ENCODE assay signal across 26 mouse cellular contexts in genomic region chr8:116666781-116667325, GRCm38 (mm10).
DNase-seq lines count a peak whose midpoint lies in the region; ATAC-seq and TF ChIP-seq lines count a peak whose summit lies in the region.
"Had no signal": no experiment of that assay in that cellular context is flagged by ENCODE, and none has a peak within 500 bp of the region (broad histone marks: within the 10 kb centered on the region; RNA-seq: fewer than 3 reads in every experiment).

No protein-coding gene starts in this region.

- no peak overlapping the region for H3K4me3 ChIP-seq in liver, adult 2 months (ENCODE audit: insufficient read depth, low read depth, low read length)
- H3K4me3 ChIP-seq in liver, embryonic 12.5 days: no peak overlapping the region
- no peak overlapping the region for H3K4me3 ChIP-seq in limb, embryonic 10.5 days
- H3K4me3 ChIP-seq: forebrain, embryonic 15.5 days; heart, embryonic 10.5 days; hindbrain, embryonic 10.5 days; hindbrain, embryonic 13.5 days had no signal

- H3K4me1 ChIP-seq in liver, adult 2 months (ENCODE audit: control insufficient read depth, insufficient read depth, low read length): peaks cover 2% of the 10 kb centered on the region; the same call in 1 of the 2 replicates
- H3K4me1 ChIP-seq in liver, embryonic 12.5 days: no peaks in the 10 kb centered on the region
- H3K4me1 ChIP-seq in limb, embryonic 10.5 days: no peaks in the 10 kb centered on the region
- H3K4me1 ChIP-seq: forebrain, embryonic 15.5 days; heart, embryonic 10.5 days; hindbrain, embryonic 10.5 days; hindbrain, embryonic 13.5 days had no signal

- no peaks in the 10 kb centered on the region; the same call in 1 of the 2 replicates for H3K79me2 ChIP-seq in liver, adult 2 months (ENCODE audit: control insufficient read depth, insufficient read depth, low read length)

- H3K4me2 ChIP-seq in liver, embryonic 12.5 days: no peak overlapping the region
- H3K4me2 ChIP-seq: forebrain, embryonic 15.5 days; hindbrain, embryonic 13.5 days had no signal

- H3K9ac ChIP-seq in liver, adult 2 months (ENCODE audit: low read depth, low read length): no peak overlapping the region
- no peak overlapping the region for H3K9ac ChIP-seq in liver, embryonic 12.5 days
- H3K9ac ChIP-seq: forebrain, embryonic 15.5 days; hindbrain, embryonic 13.5 days had no signal

- no peaks in the 10 kb centered on the region for H3K36me3 ChIP-seq in liver, adult 2 months (ENCODE audit: control insufficient read depth, insufficient read depth, low read length)
- no peaks in the 10 kb centered on the region for H3K36me3 ChIP-seq in liver, embryonic 12.5 days
- no peaks in the 10 kb centered on the region for H3K36me3 ChIP-seq in limb, embryonic 10.5 days
- H3K36me3 ChIP-seq: forebrain, embryonic 15.5 days; G1E; heart, embryonic 10.5 days; hindbrain, embryonic 10.5 days; hindbrain, embryonic 13.5 days had no signal

- H3K27me3 ChIP-seq in liver, adult 2 months (ENCODE audit: control insufficient read depth, insufficient read depth, low read length): no peaks in the 10 kb centered on the region
- H3K27me3 ChIP-seq in liver, embryonic 12.5 days (replicated peaks): no peaks in the 10 kb centered on the region
- H3K27me3 ChIP-seq in limb, embryonic 10.5 days (ENCODE audit: low read depth, poor library complexity, severe bottlenecking): no peaks in the 10 kb centered on the region
- H3K27me3 ChIP-seq: CH12.LX; forebrain, embryonic 15.5 days; hindbrain, embryonic 13.5 days; Patski had no signal

- TF ChIP-seq CTCF in liver, adult 2 months (IDR thresholded peaks at IDR 0.05; ENCODE audit: low read depth, low read length): no peak

- no peak overlapping the region for H3K27ac ChIP-seq in liver, adult 2 months (replicated peaks; ENCODE audit: insufficient read depth, low read depth, low read length)
- no peak overlapping the region for H3K27ac ChIP-seq in liver, embryonic 12.5 days
- no peak overlapping the region for H3K27ac ChIP-seq in limb, embryonic 10.5 days
- H3K27ac ChIP-seq: forebrain, embryonic 15.5 days; heart, embryonic 10.5 days; hindbrain, embryonic 10.5 days; hindbrain, embryonic 13.5 days had no signal

- no peak for ATAC-seq in liver, embryonic 12.5 days
- ATAC-seq: forebrain, embryonic 15.5 days; hindbrain, embryonic 16.5 days; intestine, postnatal 0 days; Patski had no signal

- no peak for TF ChIP-seq POLR2A in liver, adult 2 months (IDR thresholded peaks at IDR 0.05; ENCODE audit: extremely low read depth, insufficient read depth, low read length)

- 46% methylated on average over 11 of the region's 11 CpGs for WGBS in liver, adult 2 months
- WGBS in liver, embryonic 12.5 days (ENCODE audit: insufficient replicate concordance): 75% methylated on average over 11 of the region's 11 CpGs
- WGBS in limb, embryonic 10.5 days: 91% methylated on average over 11 of the region's 11 CpGs

- peak; percentile 17 to 20 for DNase-seq in cerebellum, postnatal 14 days
- no peak for DNase-seq in cerebellum, postnatal 36 days
- DNase-seq in heart, adult 11 months: peak; percentile 51
- DNase-seq in heart, adult 8-10 months (ENCODE audit: low spot score): no peak
- DNase-seq in liver, adult 2 months (ENCODE audit: extremely low read depth, low read depth, low spot score): peak; percentile 91
- DNase-seq in limb, embryonic 10.5 days (ENCODE audit: low spot score): peak; percentile 11
- no peak for DNase-seq in kidney, postnatal 10 days
- DNase-seq: adrenal gland, postnatal 10 days; B cell, adult 2 months; cerebellum, adult 11-12 months; cerebellum, adult 9-10 months; gastrocnemius, postnatal 10 days; gastrocnemius, postnatal 36 days; heart, adult 18-20 months; heart, postnatal 36 days; kidney, adult 2 months had no signal

- H3K9me3 ChIP-seq in liver, embryonic 12.5 days (replicated peaks): peaks cover 7% of the 10 kb centered on the region; the same call in 1 of the 2 replicates
- H3K9me3 ChIP-seq in limb, embryonic 10.5 days (replicated peaks): no peaks in the 10 kb centered on the region
- H3K9me3 ChIP-seq: forebrain, embryonic 15.5 days; heart, embryonic 10.5 days had no signal

Comparison
In these comparisons a context has a peak if more than half of its experiments do, and no peak if none do; other contexts are left out.
1. DNase-seq: peak in cerebellum, postnatal 14 days (2 of 2), heart, adult 11 months (single experiment), liver, adult 2 months (single experiment) and limb, embryonic 10.5 days (single experiment); none in cerebellum, postnatal 36 days (0 of 2), heart, adult 8-10 months (single experiment) and kidney, postnatal 10 days (single experiment).